Mouse (Mus musculus) limb, embryonic 14.5 days (tissue): ENCODE data around the gene Atp7a. TPM values are rescaled to one million over a fixed set of nuclear protein-coding genes. Genes with fewer than 3 reads are reported as not detected.

Experiments used
- ATAC-seq: fragments of 200-750 bp; cut with Nextera tagmentation; 2 replicates; pipeline ENCODE4 v1.8.0; 2017; ENCODE audit warnings: low read depth, moderate number of reproducible peaks, moderate TSS enrichment; ENCODE audit not compliant: low FRiP score
- DNase-seq: peaks from one replicate; pipeline ENCODE4 v3.0.0-alpha.2; 2015; ENCODE audit warnings: low spot score
- H3K27ac ChIP-seq: fragments of 300-500 bp; sonication (generic); replicated peaks from 2 replicates; pipeline ENCODE4 v1.5.1; 2014; ENCODE audit warnings: low read depth, mild to moderate bottlenecking, low read length, moderate library complexity, mixed read lengths
- H3K27me3 ChIP-seq: fragments of 300-500 bp; sonication (generic); 2 replicates; pipeline ENCODE4 v1.6.1; 2014; ENCODE audit warnings: low read length, mixed read lengths; ENCODE audit not compliant: control insufficient read depth, insufficient read depth
- H3K36me3 ChIP-seq: fragments of 300-500 bp; sonication (generic); 2 replicates; pipeline ENCODE4 v1.6.1; 2014; ENCODE audit warnings: mild to moderate bottlenecking, low read length, moderate library complexity, mixed read lengths; ENCODE audit not compliant: control insufficient read depth, insufficient read depth
- H3K4me1 ChIP-seq: fragments of 300-500 bp; sonication (generic); 2 replicates; pipeline ENCODE4 v1.6.1; 2014; ENCODE audit warnings: antibody characterized with exemption, low read length, mixed read lengths; ENCODE audit not compliant: control insufficient read depth, insufficient read depth
- H3K4me2 ChIP-seq: fragments of 300-500 bp; sonication (generic); replicated peaks from 2 replicates; pipeline ENCODE4 v1.6.1; 2014; ENCODE audit warnings: low read depth, mild to moderate bottlenecking, low read length, moderate library complexity; ENCODE audit not compliant: severe bottlenecking
- H3K4me3 ChIP-seq: fragments of 300-500 bp; sonication (generic); replicated peaks from 2 replicates; pipeline ENCODE4 v1.5.1; 2014; ENCODE audit warnings: low read length
- H3K9ac ChIP-seq: fragments of 300-500 bp; sonication (generic); 2 replicates; pipeline ENCODE4 v1.6.1; 2014; ENCODE audit warnings: mild to moderate bottlenecking, low read depth, low read length, moderate library complexity; ENCODE audit not compliant: severe bottlenecking
- H3K9me3 ChIP-seq: fragments of 300-500 bp; sonication (generic); 2 replicates; pipeline ENCODE4 v1.6.1; 2016; ENCODE audit warnings: low read length; ENCODE audit not compliant: control insufficient read depth
- POLR2A ChIP-seq: fragments of 200-500 bp; IDR thresholded peaks from 2 replicates; pipeline ENCODE4 v1.8.0; 2012; ENCODE audit warnings: inconsistent platforms, mild to moderate bottlenecking, moderate library complexity, borderline replicate concordance; ENCODE audit not compliant: insufficient read depth, insufficient read length; ENCODE audit errors: extremely low read depth
- WGBS: fragments of 180-500 bp; shearing (Covaris S2); extraction: QIAGEN DNeasy Blood & Tissue Kit; methylation state at CpG from one replicate; pipeline ENCODE4 v1.1.7; 2014; 5-methylcytosine and 5-hydroxymethylcytosine counted together
- polyA plus RNA-seq, 2 experiments: library from polyadenylated mRNA; depleted of rRNA in 1 of 2; stranded (reverse) in 1 of 2; unstranded in 1 of 2; fragments of >200 nt; fragmentation: Nextera tagmentation in 1 of 2; extraction: Ambion mirVana in 1 of 2; gene quantifications; 2 replicates each; pipeline versions ENCODE4 v1.2.1 to v1.2.3; 2012 to 2014

The Atp7a gene
- polyA plus RNA-seq (2012; rRNA removed) (10.3 and 10.7 TPM in 2 replicates), polyA plus RNA-seq (2014; fragmentation: Nextera tagmentation; extraction: Ambion mirVana) (30.0 and 34.6 TPM in 2 replicates)

DNA sequence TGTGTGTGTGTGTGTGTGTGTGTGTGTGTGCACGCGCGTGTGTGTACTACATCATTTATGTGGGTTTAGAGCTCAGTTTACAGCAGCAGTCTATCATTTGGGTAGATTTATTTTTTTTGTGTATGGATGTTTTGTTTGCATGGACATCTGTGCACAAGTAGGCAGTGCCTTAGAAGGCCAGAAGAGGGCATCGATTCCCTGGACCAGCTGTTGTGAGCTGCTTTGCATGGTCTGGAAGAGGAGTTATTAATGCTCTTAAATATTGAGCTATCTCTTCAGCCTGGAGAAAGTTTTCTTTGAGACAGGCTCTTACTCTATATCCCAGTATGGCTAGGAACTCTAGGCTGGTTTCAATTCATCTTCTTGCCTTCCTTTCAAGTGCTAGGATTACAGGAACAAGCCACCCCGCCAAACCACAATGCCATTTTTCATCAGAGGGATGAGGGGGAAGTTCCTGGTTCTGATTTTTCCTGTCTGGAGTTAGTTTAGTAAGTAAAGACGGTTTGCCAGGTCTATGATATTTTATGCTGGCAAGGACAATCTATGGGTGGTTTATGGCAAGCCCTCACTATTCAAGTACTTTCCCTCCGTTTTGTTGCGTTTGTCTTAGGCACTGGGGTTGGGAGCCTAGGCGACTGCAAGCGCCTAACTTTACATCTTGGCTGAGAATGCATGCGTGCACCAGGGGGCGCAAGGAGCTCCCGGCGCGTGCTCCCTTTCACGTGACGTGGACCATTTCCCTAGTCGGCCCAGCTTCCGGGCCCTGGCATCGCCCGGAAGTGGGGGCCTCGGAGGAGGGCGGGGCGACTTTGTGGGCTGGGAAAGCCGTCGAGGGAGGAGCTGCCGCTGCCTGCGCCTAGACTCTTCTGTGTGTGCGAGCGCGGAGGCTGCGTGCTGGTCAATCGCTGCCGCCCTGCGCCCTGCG, at the start of gene Atp7a:
TSS of gene Atp7a (plus strand) at position 859 of the 925 bp plus-strand sequence.
- peak within 1 kb of the TSS; percentile 70; the same call in 1 of the 2 replicates for H3K27ac ChIP-seq
- peak within 1 kb of the TSS; percentile 64 for H3K9ac ChIP-seq
- WGBS, result 9% methylated on average over 27 of the region's 36 CpGs
- peaks cover 6% of the 10 kb centered on the region; the same call in 1 of the 2 replicates for H3K36me3 ChIP-seq
- TF ChIP-seq POLR2A, result peak; percentile 85; the same call in 1 of the 2 replicates
- peak; percentile 94 for ATAC-seq
- H3K4me2 ChIP-seq, result peak within 1 kb of the TSS; percentile 46
- DNase-seq, result peak; percentile 90
- H3K9me3 ChIP-seq, result no peaks in the 10 kb centered on the region
- H3K27me3 ChIP-seq, result no peaks in the 10 kb centered on the region
- no peaks in the 10 kb centered on the region for H3K4me1 ChIP-seq
- H3K4me3 ChIP-seq, result peak within 1 kb of the TSS; percentile 52

DNA sequence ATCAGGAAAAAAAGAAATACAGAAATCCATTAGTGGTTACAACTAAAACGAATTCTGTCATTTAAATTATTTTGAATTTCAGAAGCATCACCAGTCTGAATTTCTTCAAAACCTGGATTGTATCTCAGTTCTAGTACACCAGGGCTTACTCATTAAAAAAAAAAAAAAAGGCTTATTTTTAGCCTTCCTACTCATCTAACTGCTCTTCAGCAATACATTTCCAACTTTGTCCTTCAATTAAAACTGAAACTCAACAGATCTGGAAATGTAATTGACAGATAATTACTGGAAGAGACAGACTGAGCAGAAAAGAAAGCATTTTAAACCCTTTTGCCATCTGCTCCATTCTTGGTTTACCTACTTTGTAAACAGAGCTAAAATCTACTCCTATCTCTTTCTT, 25.5 kb upstream of the Atp7a start:
- Histone ChIP-seq H3K4me2 (no peak overlapping the region), H3K9me3 (no peaks in the 10 kb centered on the region), H3K27me3 (no peaks in the 10 kb centered on the region), H3K4me1 (no peaks in the 10 kb centered on the region), H3K27ac (no peak overlapping the region), H3K36me3 (peaks cover 3% of the 10 kb centered on the region; the same call in 1 of the 2 replicates), H3K9ac (no peak overlapping the region), H3K4me3 (no peak overlapping the region)
- no peak for TF ChIP-seq POLR2A
- ATAC-seq, result no peak
- no peak for DNase-seq
- WGBS, result 85% methylated on average over 1 of the region's 1 CpGs

GRCm38 (mm10) chrX:106010762-106011161, 16.3 kb upstream of the Atp7a start:
- peak overlapping the region; percentile 54 for H3K4me3 ChIP-seq
- no peak overlapping the region for H3K27ac ChIP-seq
- DNase-seq, result no peak
- no peak for TF ChIP-seq POLR2A
- no peaks in the 10 kb centered on the region for H3K36me3 ChIP-seq
- WGBS, result 17% methylated on average over 3 of the region's 3 CpGs
- H3K4me2 ChIP-seq, result peak overlapping the region; percentile 38
- ATAC-seq, result no peak
- H3K9ac ChIP-seq, result peak overlapping the region; percentile 56
- H3K27me3 ChIP-seq, result no peaks in the 10 kb centered on the region
- 0 out of 2 replicates have a peak, but pooled peaks cover 3% of the 10 kb centered on the region for H3K4me1 ChIP-seq
- H3K9me3 ChIP-seq, result no peaks in the 10 kb centered on the region

GRCm38 (mm10) chrX:106011465-106012159, 15.5 kb upstream of the Atp7a start, which contains the start of gene Magt1:
Gene Magt1, minus strand, starts transcription at chrX:106011906.
- H3K27me3 ChIP-seq, result no peaks in the 10 kb centered on the region
- 22% methylated on average over 43 of the region's 45 CpGs for WGBS
- H3K4me2 ChIP-seq, result peak within 1 kb of the TSS; percentile 38
- H3K36me3 ChIP-seq, result no peaks in the 10 kb centered on the region
- 0 out of 2 replicates have a peak, but pooled peaks have one; percentile 29 for TF ChIP-seq POLR2A
- ATAC-seq (peak; percentile 95), DNase-seq (peak; percentile 91)
- peak within 1 kb of the TSS; percentile 78 for H3K27ac ChIP-seq
- peak within 1 kb of the TSS; percentile 54 for H3K4me3 ChIP-seq
- 0 out of 2 replicates have a peak, but pooled peaks cover 3% of the 10 kb centered on the region for H3K4me1 ChIP-seq
- no peaks in the 10 kb centered on the region for H3K9me3 ChIP-seq
- peak within 1 kb of the TSS; percentile 56 for H3K9ac ChIP-seq

- WGBS, result 70% methylated on average over 3 of the region's 3 CpGs
- Histone ChIP-seq H3K27me3 (no peaks in the 10 kb centered on the region), H3K27ac (peak overlapping the region; percentile 66), H3K9ac (peak overlapping the region; percentile 17; the same call in 1 of the 2 replicates), H3K36me3 (0 out of 2 replicates have a peak, but pooled peaks cover 2% of the 10 kb centered on the region), H3K4me2 (peak overlapping the region; percentile 38), H3K4me1 (0 out of 2 replicates have a peak, but pooled peaks cover 3% of the 10 kb centered on the region), H3K9me3 (no peaks in the 10 kb centered on the region), H3K4me3 (peak overlapping the region; percentile 22)
- TF ChIP-seq POLR2A, result no peak
- no peak for ATAC-seq
- DNase-seq, result no peak
These were observed 14.5 kb upstream of the Atp7a start for GRCm38 (mm10) chrX:106012559-106012958.
